Mouse (Mus musculus): ENCODE results near the gene Grk6.

Grk6 gene

DNA sequence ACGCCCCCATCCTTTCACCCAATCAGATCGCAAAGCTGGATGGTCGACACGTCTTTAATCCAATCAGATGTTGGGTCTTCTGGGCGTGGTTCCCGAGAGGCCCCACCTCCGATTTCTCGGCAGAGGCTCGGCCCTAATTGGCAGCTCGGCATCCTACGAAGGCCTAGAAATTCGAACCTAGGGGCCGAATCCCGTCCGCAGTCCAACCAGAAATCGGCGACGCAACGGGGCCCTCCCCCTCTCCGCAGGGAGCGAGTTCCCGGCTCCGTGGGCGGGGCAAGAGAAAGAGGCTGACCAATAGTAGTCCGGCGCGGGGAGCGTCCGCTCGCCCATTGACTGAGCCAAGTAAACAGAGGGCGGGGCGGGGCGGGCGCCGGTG is at the start of gene Grk6:
Gene Grk6, plus strand, starts transcription at position 136 of the 379 bp plus-strand sequence.
- peak; percentile 100 for DNase-seq (ENCODE audit: low read depth, low spot score)

GRCm38 (mm10) chr13:55398088-55398487 is 46.8 kb upstream of the Grk6 start, which contains the start of gene Slc34a1:
Slc34a1 (plus strand) TSS chr13:55398187.
- DNase-seq (ENCODE audit: low read depth, low spot score), result no peak

GRCm38 (mm10) chr13:55399300-55400038 is 45.4 kb upstream of the Grk6 start:
- no peak for DNase-seq (ENCODE audit: low read depth, low spot score)

DNA sequence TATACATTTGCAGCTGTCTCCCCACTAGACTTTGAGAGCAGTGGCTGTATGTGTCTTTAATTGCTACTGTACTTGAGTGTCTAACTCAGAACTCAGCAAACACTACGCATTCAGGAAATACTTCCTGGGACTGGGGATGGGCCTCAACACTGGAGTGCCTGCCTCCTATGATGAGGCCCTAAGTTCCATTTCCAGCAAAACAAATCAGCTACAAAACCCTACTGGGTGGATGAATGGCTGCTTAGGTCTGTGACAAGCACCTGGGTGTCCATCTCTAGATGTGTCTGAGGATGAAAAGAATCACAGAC is 44.9 kb upstream of the Grk6 start:
- no peak for DNase-seq (ENCODE audit: low read depth, low spot score)

DNA sequence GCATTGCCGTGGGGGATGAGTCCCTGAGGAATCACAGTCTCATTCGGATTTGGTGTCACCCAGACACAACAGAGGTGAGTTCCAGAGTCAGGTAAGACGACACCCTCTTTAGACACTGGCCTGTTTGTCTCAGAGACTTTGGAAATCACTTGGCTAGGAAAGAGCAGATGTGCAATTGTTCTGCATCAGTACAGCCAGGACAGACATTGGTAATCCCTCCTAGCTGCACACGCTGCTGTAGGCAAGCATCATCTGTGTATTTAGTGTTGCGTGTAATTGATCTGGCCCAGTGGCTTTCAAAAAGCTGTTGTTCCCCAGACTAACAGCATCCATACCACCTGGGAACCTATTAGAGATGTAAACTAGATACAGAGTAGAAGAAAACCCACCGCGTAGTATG is 41.6 kb upstream of the Grk6 start:
- DNase-seq (ENCODE audit: low read depth, low spot score), result no peak

GRCm38 (mm10) chr13:55403935-55404852 is 40.7 kb upstream of the Grk6 start:
- DNase-seq (ENCODE audit: low read depth, low spot score), result peak; percentile 27

DNA sequence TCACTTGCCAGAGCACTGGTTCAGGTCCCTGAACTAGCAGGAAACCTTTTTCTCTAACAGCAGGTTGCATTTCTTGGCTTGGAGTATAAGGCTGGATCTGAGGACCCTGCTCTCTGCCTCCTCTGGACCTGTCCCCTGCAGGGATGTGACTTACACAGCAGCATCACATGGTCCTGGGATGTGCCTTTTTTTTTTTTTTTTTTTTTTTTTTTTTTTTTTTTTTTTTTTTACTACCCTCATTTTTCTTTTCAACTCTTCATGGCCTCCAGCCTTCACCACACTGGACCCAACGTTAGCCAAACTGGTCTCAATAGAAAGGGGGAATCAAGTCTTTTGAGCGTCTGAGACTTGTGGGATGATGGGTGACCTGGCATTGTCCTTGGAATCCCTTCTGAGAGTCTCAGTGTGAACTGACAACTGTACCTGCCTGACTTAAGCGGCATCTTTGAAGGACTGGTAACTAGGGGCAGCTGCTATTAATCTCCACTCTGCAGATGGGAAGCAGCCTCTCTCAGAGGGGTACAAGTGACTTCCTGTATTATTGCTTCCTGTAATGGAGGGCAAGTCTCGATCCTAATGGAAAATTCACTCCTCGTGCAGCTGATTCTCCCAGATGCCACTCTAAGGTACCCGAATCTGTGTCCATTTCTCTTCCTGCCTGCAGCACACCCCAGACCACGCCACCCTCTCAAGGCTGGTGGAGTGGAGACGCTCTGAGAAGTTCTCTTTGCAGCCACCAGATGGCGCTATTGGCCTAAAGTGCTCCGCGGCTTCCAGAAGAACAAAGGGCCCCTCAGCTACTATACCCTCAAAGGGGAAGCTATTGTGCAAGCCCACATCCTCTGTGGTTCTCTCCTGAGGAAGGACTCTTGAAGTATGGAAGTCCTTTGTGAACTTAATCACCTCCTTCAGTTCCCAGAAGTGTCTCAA is 39.8 kb upstream of the Grk6 start:
- peak; percentile 88 for DNase-seq (ENCODE audit: low read depth, low spot score)

DNA sequence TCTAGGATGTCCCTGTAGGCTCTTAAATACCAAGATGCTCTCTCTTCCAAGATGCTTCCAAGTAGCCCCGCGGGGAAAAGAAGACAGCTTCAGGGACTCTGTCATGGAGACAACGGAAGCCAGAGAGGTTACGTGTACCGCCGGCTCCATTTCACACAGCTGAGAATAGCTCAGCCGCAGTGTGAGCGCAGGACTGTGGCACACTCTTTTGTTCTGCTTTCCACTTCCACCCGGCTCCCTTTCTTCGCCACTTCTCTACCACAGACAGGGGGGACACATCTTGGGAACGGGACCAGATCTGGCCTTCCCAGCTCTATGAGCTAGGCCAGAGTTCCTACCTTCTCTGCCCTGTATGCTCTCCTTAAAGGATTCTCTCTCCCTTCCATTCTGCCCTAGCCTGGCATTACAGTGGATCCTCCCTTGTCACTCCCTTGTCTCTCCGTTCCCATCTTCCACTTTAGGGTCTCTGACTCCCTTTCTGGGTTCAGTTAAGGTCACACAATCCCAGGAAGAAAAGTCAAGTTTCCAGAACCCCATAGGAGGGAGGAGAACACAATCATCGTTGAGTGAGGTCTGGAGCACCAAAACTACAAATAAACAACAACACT is 39.0 kb upstream of the Grk6 start:
- DNase-seq (ENCODE audit: low read depth, low spot score), result no peak

DNA sequence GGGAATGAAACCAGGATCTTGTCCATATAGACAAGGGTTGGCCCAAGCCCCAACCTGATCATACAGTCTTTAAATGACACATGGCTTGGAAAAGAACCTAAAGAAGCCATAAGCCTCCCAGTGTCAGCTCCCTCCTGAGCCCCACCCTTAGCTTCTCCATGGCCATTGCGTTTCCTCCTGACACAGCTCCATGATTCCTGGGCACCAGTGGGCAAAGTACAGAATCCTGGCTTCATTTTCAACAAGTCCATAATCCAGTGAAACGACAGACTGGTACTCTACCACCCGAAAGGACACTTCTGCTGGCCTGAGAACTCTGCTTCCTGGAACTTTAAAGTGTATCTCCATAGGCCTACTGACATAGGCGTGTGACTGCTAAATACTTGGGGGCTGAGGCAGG is 37.5 kb upstream of the Grk6 start:
- no peak for DNase-seq (ENCODE audit: low read depth, low spot score)

GRCm38 (mm10) chr13:55408546-55409120 is 36.2 kb upstream of the Grk6 start:
- DNase-seq (ENCODE audit: low read depth, low spot score), result no peak

GRCm38 (mm10) chr13:55411826-55412225 is 33.0 kb upstream of the Grk6 start:
- no peak for DNase-seq (ENCODE audit: low read depth, low spot score)

DNA sequence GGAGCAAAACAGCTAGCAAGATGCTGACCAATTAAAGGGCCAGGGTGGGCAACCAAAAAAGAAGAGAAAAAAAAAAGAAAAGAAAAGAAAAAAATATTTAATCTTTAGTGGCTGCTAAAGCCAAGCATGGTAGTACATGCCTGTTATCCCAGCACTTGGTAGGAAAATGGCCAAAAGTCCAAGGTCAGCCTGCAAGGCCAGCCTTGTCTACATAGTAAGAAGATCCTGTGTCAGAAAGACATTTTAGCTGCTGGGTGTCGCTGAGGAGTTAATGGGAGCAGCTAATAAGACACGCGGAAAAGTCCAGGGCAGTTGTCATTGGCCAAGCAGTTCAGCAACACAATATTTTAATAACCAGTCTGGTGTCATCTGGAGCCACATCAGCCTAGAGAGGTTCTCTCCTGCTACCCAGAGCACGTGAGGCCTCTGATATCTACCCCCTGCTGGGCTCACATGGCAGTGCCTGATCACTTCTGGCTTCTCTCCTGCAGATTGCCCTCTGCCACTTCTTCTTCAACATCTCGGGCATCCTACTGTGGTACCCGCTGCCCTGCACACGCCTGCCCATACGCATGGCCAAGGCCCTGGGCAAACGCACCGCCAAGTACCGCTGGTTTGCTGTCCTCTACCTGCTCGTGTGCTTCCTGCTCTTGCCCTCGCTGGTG is 32.1 kb upstream of the Grk6 start:
- no peak for DNase-seq (ENCODE audit: low read depth, low spot score)

DNA sequence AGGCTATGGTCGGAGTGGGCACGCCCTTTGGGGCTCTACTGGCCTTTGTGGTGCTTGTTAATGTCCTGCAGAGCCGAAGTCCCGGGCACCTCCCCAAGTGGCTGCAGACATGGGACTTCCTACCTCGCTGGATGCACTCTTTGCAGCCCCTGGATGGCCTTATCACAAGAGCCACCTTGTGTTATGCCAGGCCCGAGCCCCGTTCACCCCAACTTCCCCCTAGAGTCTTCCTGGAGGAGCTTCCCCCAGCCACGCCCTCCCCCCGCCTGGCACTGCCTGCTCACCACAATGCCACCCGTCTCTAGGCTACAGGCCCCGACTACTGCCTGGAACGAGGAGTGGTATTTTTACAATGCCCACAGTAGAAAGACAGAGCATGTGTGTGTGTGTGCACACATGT is 31.5 kb upstream of the Grk6 start:
- DNase-seq (ENCODE audit: low read depth, low spot score), result no peak

GRCm38 (mm10) chr13:55414743-55415380 is 30.0 kb upstream of the Grk6 start, which contains the start of gene Pfn3:
Pfn3 (minus strand) TSS chr13:55415232.
- no peak for DNase-seq (ENCODE audit: low read depth, low spot score)

GRCm38 (mm10) chr13:55418004-55418403 is 26.9 kb upstream of the Grk6 start:
- DNase-seq (ENCODE audit: low read depth, low spot score), result peak; percentile 87

- DNase-seq (ENCODE audit: low read depth, low spot score), result no peak
Observed at GRCm38 (mm10) chr13:55419142-55419541, 25.7 kb upstream of the Grk6 start.

DNA sequence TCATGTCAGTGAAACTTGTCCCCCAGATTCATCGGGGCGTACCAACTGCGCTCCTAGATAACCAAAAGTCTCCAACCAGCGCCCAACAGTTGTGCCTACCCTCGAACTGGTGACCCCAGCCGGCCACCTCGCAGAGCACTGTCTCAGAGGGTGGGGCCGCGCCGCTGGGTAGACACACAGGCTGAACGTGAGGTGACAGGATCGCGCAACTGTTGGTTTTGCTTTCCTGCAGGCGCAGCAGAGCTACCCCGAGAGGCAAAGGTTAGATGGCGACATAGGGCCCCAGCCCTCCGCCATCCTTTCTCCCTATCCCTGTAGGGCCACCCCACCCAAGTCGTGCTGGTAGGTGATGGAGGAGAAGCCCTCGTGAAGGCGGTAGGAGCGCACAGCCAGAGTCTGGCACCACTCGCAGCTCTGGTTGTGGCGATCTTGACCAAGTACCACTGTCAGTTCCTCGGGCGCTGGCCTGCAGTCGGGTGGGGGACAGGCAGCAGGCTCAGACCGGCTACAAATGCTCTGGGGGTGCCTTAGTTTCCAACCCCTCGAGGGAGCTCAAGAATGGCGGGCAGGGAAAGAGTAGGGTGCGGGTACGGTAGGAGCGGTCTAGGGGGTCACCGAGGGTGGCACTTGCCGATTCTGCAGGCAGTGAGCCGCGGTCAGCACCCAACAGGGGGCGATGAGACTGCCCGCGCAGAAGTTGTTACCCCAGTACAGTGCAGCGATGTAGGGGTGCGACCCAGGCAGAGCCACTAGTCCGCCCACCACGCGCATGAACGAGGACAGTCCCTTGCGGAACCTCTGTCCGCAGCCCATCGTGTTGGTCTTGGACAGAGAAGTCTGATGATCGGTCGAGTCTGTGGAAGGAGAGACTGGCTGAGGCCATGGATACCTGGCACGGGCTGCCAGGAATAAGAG is 24.6 kb upstream of the Grk6 start:
- peak; percentile 35 for DNase-seq (ENCODE audit: low read depth, low spot score)

DNA sequence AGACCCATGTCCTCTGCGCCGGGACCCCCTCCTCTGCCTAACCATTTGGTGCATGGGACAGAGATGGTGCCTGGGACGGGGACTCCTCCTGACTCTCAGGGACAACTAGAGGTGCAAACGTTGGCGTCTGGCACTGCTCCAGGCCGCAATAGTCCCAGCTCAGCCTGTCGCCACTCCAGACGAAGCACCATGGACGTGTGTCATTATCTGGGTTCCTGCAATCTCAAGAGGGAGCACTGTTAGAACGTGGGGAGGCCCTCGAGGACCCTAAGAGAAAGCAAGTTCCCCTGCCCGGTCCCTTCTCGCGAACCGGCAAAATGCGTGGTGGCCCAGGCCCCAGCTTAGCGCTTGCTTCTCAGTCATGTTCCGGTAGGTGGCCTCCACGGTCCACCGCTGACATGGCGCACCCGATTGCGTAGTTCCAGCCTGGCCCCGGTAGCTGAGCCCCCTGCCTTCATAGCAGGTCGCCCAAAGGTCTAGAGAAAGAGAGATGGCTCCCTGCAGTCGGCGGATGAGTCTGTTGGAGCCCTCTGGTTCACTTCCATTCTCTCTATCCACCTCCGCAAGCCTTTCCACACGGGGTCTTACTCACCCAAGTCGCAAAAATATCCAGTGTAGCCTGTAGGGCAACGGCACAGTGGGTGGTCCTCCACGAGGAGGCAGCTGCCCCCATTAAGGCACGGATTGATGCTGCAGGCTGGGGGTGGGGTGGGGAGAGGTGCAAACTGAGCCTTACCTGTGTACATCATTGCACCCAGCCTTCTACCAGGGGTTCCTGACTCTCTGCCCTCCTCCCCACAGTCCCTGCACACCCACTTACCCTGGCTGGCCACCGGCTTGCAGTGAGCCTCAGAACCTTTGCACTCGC is 23.7 kb upstream of the Grk6 start:
- peak; percentile 83 for DNase-seq (ENCODE audit: low read depth, low spot score)
